9 mouse cellular contexts compared by ENCODE assay signal in the genomic region with DNA sequence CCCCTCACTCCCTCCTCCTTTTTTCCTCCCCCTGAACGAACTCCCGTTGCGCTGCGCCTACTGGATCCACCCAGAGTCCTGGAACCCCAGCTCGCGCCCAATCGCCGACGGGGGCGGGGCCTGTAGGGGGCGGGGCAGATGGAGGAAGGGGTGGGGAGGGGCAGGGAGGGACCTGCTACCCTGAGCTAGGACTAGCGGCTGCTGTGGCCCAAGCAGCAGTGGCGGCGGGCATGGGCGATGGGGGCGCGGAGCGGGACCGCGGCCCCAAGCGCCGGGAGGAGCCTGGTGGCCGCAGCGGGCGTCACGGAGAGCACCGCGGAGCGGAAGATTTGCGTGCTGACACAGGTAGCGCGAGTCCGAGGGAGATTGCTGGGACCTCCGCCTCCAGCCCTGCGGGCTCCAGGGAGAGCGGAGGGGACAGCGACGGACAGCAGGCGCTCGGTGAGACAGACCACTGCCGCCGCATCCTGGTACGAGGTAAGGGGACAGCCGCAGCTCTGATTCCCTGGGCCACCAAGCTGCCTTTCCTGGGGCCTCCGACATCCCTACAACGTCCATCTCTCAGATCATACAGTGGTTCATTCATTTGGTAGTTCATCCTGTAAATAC. TPM values are rescaled to one million over a fixed set of nuclear protein-coding genes. Genes with fewer than 3 reads are reported as not detected.
DNase-seq lines count a peak whose midpoint lies in the region; ATAC-seq and TF ChIP-seq lines count a peak whose summit lies in the region.
"Had no signal": no experiment of that assay in that cellular context is flagged by ENCODE, and none has a peak within 500 bp of the region (broad histone marks: within the 10 kb centered on the region; RNA-seq: fewer than 3 reads in every experiment).

A gene (plus strand): TSS at position 198 of the 609 bp plus-strand sequence.

- WGBS in heart, embryonic 11.5 days (ENCODE audit: insufficient replicate concordance) = under 1% methylated on average over 44 of the region's 46 CpGs
- 1% methylated on average over 45 of the region's 46 CpGs for WGBS in kidney, embryonic 14.5 days

- H3K36me3 ChIP-seq in heart, embryonic 11.5 days (ENCODE audit: control insufficient read depth, insufficient read depth, low read length) = no peaks in the 10 kb centered on the region
- no peaks in the 10 kb centered on the region for H3K36me3 ChIP-seq in kidney, embryonic 14.5 days (ENCODE audit: control insufficient read depth, insufficient read depth, low read length)

- intact Hi-C loops in left cerebral cortex, adult 2 months (cut with DNase I) = loop anchor here (10.0 kb wide), 1 partner anchor 636 kb away; a partner anchor contains a TSS

- ATAC-seq in heart, embryonic 11.5 days (replicated peaks; ENCODE audit: insufficient number of reproducible peaks, low FRiP score, low TSS enrichment) = peak; percentile 78
- ATAC-seq in kidney, embryonic 14.5 days (ENCODE audit: low FRiP score, low TSS enrichment) = peak; percentile 89

- peak within 1 kb of the TSS; percentile 69 for H3K4me2 ChIP-seq in heart, embryonic 11.5 days
- peak within 1 kb of the TSS; percentile 69 for H3K4me2 ChIP-seq in kidney, embryonic 14.5 days (replicated peaks; ENCODE audit: low read depth, low read length)

- no peak for DNase-seq in left cerebral cortex, adult 2 months (ENCODE audit: extremely low spot score in 1 of 2, low spot score in 2 of 2)
- DNase-seq in left cerebral cortex, adult 8-10 months (ENCODE audit: low spot score in 2 of 2) = no peak
- DNase-seq in embryo, embryonic 9.5 days (ENCODE audit: extremely low spot score) = peak; percentile 96
- DNase-seq in lung, postnatal 14 days = peak; percentile 70
- peak; percentile 16 to 17 for DNase-seq in spleen, postnatal 36 days (ENCODE audit: low spot score in 2 of 2)
- no peak for DNase-seq in frontal cortex, postnatal 10 days (ENCODE audit: low spot score in 2 of 2)

- 0 out of 2 replicates have a peak within 1 kb of the TSS, but pooled peaks have one; percentile 7 for H3K4me3 ChIP-seq in left cerebral cortex, adult 2 months
- H3K4me3 ChIP-seq in heart, embryonic 11.5 days (ENCODE audit: low read depth, low read length) = peak within 1 kb of the TSS; percentile 41
- H3K4me3 ChIP-seq in kidney, embryonic 14.5 days (ENCODE audit: low read length) = peak within 1 kb of the TSS; percentile 39

- peaks cover 15% of the 10 kb centered on the region for H3K4me1 ChIP-seq in heart, embryonic 11.5 days (ENCODE audit: control insufficient read depth, insufficient read depth, low read length)
- H3K4me1 ChIP-seq in kidney, embryonic 14.5 days (ENCODE audit: control insufficient read depth, insufficient read depth, low read length) = peaks cover 13% of the 10 kb centered on the region; the same call in 1 of the 2 replicates

- no peak within 1 kb of the TSS for H3K27ac ChIP-seq in left cerebral cortex, adult 2 months
- no peak within 1 kb of the TSS for H3K27ac ChIP-seq in heart, embryonic 11.5 days (ENCODE audit: low read depth, low read length)
- no peak within 1 kb of the TSS for H3K27ac ChIP-seq in kidney, embryonic 14.5 days (ENCODE audit: low read depth, low read length)

- peaks cover 100% of the 10 kb centered on the region for H3K27me3 ChIP-seq in heart, embryonic 11.5 days (ENCODE audit: control insufficient read depth, insufficient read depth, low read length)
- peaks cover 99% of the 10 kb centered on the region for H3K27me3 ChIP-seq in kidney, embryonic 14.5 days (ENCODE audit: control insufficient read depth, insufficient read depth, low read length)

- H3K9ac ChIP-seq in heart, embryonic 11.5 days (ENCODE audit: low read depth, low read length) = no peak within 1 kb of the TSS
- H3K9ac ChIP-seq in kidney, embryonic 14.5 days (ENCODE audit: low read depth, low read length) = 0 out of 2 replicates have a peak within 1 kb of the TSS, but pooled peaks have one; percentile 28

- H3K9me3 ChIP-seq in heart, embryonic 11.5 days (replicated peaks; ENCODE audit: control insufficient read depth, low read length) = no peaks in the 10 kb centered on the region
- no peaks in the 10 kb centered on the region for H3K9me3 ChIP-seq in kidney, embryonic 14.5 days (ENCODE audit: control insufficient read depth, low read length)

- no peak for TF ChIP-seq CTCF in left cerebral cortex, adult 2 months (IDR thresholded peaks at IDR 0.05)

RNA-seq across cellular contexts. Expression of the gene that starts here (rescaled TPM):
- total RNA-seq in left cerebral cortex, adult 2 months (2021) = not detected
- not detected for total RNA-seq in left cerebral cortex, adult 8-10 months (2022)
- polyA plus RNA-seq in heart, embryonic 11.5 days (2014; fragmentation: Nextera tagmentation; extraction: Ambion mirVana) = not detected in 2 replicates
- polyA plus RNA-seq in kidney, embryonic 14.5 days (2014; fragmentation: Nextera tagmentation; extraction: Ambion mirVana) = not detected in 2 replicates
- total RNA-seq: neutrophil, adult 5-6 weeks had no signal

Comparison
In these comparisons a context has a peak if more than half of its experiments do, and no peak if none do; other contexts are left out.
1. Peak in ATAC-seq, H3K4me3 ChIP-seq and H3K4me2 ChIP-seq in heart, embryonic 11.5 days; RNA of the gene not detected or under 1 TPM.
2. Peak in ATAC-seq, H3K4me3 ChIP-seq, H3K9ac ChIP-seq and H3K4me2 ChIP-seq in kidney, embryonic 14.5 days; RNA of the gene not detected or under 1 TPM.
3. DNase-seq: peak in embryo, embryonic 9.5 days (single experiment), lung, postnatal 14 days (single experiment) and spleen, postnatal 36 days (2 of 2); none in left cerebral cortex, adult 2 months (0 of 2), left cerebral cortex, adult 8-10 months (0 of 2) and frontal cortex, postnatal 10 days (0 of 2).
4. Peak in every context shown above with its lines, with median percentiles within 50 percentile points of each other: H3K4me3 ChIP-seq.